Mouse (Mus musculus): Measurements from ENCODE around the gene Rfx2.

The Rfx2 gene

DNA sequence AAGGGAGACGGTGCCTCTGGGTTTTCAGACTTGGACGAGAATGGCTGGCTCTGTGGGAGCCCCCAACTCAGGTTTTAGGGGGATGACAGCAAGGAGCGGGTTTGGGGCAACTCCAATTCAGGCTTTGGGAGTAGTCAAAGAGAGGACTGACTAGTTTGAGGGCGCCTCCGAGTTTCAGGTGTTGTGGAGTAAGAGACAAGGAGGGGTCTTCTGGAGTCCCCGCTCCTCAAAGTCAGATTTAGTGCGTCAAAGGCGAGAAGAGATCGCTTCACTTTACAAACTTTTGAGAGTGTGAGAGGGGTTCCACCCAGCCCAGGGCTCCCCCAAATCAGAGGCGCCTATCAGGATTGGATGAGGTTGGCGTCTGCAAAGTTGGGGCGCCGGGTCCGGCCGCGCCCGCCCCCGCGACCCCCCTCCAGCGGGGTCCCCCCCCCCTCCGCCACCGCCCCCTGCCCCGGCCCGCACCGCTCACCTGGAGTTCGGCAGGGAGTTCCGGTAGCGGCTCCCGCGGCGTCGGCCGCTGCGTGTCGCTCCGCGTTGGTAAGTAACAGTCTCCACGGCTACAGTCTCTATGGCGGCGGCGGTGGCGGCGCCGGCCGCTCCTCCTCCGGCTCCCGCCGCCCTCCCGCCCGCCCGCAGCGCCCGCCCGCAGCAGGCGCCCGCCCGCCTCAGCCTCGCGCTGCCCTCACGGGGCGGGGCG is at the start of gene Rfx2:
Gene Rfx2 (minus strand): TSS at position 603 of the 700 bp plus-strand sequence.
- DNase-seq = peak; percentile 14 to 39

DNA sequence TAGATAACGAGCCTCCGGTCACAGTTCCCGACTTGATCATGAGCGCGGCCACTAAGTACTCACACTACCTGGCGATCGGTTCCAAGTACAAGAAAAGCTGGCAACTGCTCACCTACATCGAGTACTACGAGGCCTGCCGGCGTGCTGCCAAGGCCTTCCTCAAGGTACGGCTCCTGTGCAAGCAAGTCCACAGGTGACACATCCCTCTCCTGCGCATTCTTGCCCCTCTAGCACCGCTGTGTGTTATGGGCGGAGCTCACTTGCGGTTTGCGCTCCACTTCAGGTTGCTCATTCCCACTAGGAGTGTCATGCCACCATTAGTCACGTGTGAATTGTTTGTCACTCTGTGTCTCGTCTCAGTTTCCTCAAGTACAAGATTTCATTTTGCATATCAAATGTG is 46.6 kb upstream of the Rfx2 start:
- DNase-seq = no peak

DNA sequence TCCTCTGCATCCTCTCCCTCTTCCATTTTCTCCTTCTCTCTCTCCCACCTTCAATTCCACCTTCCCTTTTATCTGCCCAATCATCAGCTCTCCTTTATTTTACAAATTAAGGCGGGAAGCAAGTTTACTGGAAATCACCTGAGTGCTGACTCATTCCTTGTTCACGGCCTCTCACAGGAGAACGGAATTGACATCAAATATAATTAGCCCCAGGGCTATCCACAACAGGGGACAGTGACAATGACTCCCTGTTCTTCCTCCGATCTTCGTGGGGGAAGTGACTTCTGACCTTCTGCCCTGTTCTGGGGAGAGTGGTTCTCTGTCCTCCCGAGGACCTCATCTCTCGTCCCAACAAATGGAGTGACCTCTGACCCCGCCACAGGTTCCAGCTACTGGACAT is 46.2 kb upstream of the Rfx2 start:
- DNase-seq = no peak

DNA sequence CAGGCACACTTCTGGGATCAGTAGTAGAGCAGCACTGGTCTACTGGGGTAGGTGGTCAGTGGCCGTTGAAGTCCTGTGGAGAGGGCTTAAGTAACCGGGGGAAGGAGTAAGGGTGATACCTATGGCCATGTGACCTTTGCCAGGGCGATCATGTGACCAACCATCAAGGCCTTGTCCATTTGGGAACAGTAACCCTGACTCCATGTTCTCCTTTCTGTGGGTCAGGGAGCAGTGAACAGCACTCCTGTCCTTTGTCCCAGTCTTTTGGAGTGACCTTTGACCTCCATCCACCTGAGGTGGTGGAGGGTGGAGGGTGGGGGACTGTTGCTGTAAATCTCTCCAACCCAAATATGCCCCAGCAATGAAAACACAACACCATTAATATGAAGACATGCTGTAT is 45.7 kb upstream of the Rfx2 start:
- DNase-seq = no peak

DNA sequence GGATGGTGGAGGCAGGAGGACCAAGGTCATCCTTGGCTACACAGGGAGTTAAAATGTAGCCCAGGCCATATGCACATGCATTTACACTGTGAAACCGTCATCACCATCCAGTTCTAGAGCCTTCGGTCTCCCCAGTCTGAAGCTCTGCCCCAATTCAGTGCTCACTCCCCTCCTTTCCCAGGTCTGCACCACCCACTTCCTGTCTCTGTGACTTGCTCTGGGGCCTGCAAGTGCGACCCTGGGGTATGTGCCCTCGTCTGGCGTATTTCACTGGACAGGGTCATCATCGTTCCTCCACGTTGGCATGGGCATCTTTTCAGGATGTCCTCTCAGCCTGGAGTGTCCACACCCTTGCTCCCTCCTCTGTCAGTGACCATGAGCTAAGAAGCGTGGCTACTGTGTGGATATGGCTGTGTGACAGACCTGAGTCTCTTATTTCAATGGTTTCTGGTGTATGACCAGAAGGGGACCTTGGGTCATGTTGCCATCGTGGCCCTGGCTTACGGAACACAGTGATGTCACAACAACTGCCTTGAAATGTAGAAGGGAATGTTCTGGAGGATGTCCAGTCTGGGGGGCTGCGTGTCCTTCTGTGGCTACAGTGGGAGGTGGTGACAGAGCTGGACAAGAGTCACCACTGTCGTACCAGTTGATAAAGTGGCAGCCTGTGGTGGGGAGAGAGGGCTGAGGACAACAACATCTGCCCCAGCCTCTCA is 44.3 kb upstream of the Rfx2 start, which contains the start of gene 1700061G19Rik:
Gene 1700061G19Rik (plus strand): TSS at position 542 of the 716 bp plus-strand sequence.
- DNase-seq = no peak

DNA sequence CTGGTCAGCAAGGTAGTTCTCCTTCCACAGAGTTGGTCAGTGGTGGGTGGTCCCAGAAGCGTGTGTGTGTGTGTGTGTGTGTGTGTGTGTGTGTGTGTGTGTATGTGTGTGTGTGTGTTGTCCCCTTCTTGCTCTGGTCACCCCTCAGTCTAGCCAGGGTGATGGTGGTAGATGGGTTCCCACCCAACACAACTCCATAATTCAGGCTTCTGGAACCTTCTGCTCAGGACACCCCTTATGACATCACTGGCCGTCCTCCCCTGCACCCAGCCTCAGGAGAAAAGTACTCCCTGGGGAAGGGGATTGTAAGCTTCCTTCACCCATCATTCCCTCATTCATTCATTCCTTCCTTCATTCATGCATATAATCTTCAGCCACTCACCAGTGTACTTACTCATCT is 43.4 kb upstream of the Rfx2 start, which contains the start of gene Acsbg2:
Gene Acsbg2 (minus strand): TSS at position 211 of the 400 bp plus-strand sequence.
- no peak for DNase-seq

DNA sequence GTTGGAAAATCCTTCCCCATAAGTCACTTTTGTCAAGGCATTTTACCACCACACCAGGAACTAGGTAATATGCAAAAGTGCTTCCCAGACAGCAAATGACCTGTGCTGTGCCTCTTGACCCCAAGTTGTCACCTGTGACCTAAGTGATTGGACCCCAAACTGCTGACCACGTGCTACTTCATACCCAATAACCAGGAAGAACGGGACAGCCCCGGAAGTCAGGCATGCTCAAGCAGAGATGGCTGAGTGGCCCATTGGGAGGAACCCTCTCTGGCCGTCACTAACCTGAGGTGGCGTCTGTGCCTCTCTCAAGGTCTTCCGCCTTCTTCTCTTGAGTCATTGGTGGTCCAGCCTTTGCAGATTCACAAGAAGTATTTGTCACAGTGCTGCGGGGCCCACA is 41.7 kb upstream of the Rfx2 start:
- no peak for DNase-seq

DNA sequence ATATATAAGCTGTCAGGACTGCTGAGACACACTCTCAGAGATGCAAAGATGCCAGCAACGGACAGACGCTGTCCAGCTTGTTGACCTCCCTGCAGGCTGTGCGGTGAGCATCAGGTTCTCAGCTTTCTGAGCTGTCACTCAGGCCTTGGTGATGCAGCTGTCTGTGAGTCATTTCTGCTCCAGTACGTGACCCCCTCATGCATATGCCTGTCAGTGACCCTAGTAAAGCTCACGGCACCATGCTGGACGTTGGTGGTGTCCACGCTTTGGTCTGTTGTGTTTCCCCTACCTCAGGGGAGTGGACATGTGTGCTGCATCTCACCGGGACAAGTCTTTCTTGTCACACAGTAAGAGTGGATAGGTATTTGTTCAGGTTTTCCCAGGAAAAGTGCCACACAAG is 41.0 kb upstream of the Rfx2 start:
- no peak for DNase-seq

DNA sequence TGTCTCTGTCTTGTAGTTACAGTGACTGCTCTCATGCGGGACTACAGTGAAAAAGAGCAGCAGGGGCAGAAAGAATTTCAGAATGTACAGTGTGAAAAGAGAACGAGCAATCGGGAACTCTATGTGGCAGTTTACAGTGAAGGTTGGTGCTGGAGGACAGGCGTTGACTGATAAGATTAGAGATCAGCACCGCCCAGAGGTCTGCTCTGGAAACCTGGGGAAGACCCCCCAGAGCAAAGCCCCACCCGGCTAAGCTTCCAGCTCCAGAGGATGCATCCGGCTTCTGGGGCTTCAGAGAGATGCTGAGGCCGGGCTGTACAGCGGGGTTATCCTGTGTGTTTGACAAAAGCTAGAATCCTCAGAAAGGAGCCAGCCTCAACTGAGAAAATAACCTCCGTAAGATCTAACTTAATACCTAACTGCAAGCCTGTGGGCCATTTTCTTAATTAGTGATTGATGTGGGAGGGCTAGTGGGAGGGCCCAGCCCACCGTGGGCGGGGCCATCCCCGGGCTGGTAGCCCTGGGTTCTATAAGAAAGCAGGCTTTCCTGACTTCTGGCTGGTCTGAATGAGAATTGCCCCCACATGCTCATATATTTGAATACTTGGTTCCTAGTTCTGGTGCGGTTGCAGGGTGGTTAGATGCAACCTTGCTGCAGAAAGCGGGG is 39.6 kb upstream of the Rfx2 start:
- DNase-seq = no peak

DNA sequence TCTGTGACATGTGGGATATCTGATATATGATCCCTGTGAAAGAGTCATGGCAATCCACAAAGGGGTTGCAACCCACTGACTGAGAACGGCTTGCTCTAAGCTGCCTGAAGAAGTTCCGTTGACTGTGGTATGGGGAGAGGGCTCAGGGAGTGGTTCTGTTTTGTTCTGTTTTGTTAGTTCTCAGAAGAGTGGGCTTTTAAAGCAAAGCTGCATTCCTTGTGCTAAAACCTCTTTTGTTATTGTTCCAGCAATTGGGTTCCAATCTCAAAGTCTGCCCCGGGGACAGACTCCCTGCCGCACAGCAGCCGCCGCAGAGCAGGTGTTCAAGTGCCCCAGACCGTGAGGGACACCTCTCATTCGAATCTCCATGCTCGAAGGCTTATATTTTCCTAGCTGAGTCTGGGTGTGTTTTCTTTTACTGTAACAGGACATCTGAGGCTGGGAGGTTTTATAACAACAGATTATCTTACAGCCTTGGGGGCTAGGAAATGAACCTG is 38.7 kb upstream of the Rfx2 start:
- DNase-seq = no peak

DNA sequence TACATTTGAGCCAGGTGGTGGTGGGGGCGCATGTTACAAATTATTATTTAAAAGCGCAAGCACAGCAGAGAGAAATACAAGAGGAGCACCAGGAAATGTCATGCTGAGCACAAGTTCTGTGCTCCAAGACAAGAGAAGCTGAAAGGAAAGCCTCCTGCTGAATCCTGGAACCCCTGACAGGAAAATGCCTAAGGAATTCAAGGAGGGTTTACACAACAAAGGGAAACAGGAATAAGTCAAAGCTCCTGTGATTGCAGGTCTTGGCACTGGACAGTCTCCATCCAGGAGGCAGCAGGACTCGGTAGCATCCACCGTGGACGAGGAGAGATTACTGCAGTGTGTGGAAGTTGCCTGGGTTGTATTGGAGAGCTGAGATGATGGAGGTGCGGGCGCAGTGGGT is 35.3 kb upstream of the Rfx2 start:
- DNase-seq = no peak

DNA sequence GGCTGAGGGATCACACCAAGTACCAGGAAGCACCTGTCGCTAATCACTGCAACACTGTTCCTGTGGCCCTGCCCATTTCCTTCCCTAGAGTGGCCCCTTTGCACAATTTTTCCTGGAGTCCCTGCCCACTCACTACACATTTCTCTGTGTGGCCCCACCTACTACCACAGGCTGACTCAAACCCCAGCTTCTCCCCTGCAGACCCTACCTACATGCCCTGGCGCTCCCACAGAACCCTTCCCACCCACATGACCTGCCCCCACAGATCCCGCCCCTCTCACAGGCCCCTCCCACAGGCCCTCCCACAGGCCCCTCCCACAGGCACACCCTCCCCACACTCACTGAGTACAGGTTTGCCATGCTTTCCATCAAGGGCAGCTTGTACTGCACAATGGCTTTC is 30.4 kb upstream of the Rfx2 start:
- DNase-seq = no peak

DNA sequence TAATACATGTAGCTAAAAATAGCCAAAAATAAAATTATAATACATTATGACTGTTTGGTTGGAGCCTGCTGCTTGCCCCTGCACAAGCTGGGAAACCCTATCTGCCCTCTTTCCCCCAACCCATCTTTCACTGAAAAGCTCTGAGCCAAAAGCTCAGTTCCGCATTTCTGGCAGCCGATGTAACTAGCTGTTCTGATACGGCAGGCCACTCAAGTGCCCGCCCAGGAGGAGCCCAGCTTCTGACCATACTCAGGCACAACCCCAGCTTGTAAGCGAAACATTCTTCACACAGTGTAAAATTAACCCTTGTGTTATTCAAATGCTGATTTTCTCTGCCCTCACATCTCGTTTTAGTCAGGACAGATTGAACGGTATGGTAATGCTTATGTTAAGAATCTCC is 28.1 kb upstream of the Rfx2 start:
- DNase-seq = no peak

DNA sequence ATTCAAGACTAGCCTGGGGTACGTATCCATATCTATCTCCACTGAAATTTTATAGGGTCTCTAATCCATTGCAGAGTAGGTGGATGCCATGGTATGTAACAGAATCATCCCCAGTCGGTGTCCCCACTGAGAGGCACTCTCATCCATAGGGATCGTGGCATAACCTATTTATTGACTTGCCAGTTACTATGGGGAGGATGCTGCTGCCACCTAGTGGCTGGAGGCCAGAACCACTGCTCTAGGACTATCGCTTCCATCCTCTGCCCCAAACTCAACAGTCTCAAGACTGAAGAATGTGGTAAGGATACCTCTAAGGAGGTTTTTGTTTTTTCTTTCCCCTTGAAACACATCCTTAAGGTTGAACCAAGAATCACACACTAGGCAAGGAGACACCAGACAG is 27.4 kb upstream of the Rfx2 start:
- DNase-seq = peak; percentile 41 to 58

DNA sequence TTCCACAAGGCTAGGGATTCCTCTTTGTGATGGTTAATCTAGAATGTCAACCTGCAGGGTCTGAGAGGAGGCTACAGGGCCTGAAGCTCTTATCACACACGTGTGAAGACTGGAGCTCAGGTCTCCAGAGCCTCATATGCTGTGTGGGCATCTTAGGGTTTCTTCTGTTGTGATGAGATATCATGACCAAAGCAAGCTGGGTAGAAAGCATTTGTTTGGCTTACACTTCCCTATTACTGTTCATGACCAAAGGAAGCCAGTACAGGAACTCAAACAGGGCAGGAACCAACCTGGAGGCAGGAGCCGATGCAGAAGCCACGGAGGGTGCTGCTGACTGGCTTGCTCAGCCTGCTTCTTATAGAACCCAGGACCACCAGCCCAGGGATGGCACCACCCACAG is 24.6 kb upstream of the Rfx2 start:
- DNase-seq = no peak

DNA sequence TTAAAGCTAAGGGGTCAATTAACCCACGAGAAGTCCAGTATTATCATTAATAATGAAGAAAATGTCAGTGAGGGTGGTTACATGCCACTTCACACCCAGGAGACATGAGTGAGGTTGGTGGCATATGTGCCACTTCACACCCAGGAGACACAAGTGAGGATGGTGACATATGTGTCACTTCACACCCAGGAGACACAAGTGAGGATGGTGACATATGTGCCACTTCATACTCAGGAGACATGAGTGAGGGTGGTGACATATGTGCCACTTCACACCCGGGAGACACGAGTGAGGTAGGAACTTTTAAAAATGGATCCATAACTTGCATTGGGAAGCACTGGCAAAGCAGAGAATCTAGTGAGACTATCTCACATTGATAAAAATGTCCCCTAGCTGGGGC is 20.4 kb upstream of the Rfx2 start:
- no peak for DNase-seq

DNA sequence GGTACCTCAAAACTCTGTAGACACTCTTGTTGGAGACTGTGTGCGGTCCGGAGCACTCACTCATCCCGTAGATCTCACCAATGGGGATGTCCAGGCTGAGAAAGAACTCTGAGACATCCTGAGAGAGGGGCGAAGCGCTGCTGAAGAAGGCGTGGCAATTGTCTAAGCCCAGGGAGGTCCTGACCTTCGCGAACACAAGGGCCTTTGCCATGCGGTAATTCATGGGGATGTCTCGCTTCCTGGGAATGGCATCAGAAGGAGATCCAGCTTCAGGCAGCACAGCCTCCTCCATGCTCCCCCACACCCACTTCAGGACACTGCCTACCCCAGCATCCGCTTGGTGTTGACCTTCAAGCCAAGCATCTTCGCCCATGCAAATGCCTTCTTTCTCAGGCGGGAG is 18.9 kb upstream of the Rfx2 start:
- DNase-seq = no peak

DNA sequence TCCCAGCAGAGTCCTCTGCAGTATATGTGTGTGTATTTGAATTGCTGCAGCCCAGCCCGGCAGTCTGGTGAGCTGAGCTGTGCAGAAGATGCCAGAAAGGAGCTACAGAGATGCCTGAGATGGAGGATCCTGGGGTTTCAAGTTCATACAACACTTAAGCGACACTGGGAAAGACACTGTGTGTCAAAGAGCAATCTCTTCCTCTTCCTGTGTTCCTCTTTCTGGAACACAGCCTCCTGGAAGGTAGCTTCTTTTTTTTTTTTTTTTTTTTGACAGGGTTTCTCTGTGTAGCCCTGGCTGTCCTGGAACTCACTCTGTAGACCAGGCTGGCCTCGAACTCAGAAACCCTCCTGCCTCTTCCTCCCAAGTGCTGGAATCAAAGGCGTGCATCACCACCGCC is 18.0 kb upstream of the Rfx2 start:
- no peak for DNase-seq

DNA sequence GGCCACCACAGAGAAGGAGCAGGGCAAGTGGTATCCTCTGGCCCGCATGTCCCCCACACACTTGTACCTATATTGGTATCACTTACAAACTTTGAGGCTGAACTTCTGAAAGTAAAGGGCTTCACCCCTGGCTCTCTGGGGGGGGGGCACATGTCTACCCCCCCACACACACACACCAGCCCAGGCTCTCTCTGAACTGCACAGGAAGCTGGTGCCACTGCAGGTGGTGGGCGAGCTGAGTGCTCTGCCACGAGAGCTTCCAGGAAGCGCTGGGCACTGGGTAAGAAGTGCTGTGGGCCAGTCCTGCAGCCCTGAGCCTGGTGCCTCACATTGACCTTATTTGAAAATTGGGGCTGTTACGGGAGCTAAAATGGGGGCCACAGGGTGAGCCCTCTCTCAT is 12.9 kb upstream of the Rfx2 start:
- no peak for DNase-seq

DNA sequence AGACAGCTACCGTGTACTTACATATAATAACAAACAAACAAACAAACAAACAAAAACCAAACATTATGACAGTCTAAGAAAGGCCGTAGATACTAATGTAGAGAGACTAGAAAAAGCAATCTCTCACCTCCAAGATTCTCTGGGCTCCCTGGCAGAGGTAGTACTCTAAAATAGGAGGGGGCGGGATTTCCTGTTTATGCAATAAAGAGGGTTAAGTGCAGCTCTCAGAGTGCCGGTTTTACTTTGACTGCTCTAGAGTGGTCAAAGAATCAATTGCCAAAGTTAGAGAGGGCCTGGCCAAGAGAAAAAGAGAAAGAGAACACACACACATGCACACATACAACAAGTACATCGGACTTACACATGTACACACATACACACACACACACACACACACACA is 11.4 kb upstream of the Rfx2 start:
- DNase-seq = no peak

DNA sequence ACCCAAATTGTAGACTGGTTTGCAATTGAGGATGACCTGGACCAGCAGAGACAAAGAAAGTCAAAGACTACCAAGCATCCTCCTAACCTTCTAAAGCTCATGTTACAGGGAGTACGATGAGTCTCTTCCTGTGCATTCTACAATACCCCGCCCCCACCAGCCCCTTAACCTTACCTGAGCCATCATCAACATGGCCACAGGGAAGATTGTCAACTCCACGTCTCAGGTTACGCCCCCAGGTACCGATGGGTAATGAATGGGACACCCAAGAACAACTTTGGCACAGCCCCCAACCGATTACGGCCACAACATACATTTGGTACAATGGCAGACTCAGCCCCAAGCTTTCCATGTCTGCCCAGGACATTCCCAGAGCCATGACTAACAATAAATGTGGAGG is 9.7 kb upstream of the Rfx2 start:
- no peak for DNase-seq

DNA sequence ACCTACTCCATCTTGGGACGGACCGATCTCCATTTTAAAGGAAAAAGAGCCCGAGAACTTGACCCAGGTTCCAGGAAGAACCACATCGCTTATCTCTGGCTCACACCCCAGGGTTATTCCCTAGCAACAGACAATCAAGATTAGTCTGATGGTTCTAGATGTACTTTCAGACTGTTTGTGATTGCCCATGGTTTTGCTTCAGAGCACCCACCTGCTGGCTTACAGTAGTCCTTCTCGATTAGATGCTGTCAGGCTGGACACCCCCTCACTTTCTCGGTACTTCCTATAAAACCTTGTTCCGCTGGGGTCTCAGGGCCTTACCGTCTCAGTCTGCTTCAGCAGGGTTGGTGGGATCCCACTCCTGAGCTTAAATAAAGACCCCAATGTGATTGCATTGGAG is 5.5 kb upstream of the Rfx2 start:
- no peak for DNase-seq

DNA sequence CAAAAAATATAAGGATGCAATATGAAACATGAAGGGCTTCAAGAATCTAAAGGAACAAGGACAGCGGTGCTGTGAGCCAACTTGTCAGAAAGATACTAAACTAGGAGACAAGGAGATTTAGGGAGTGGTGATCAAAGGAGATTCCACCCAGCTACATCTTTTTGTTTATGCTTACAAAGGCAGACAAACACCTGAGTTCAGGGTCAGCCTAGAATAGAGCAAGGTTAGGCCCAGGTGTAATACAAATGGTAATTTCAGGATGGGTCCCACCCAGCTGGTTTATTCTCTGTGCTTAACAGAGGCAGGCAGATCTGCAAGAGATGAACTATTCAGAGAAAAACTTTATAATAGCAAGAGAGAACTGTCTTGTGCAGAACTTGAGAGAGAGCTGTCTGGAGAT is 2.6 kb upstream of the Rfx2 start:
- DNase-seq = no peak

DNA sequence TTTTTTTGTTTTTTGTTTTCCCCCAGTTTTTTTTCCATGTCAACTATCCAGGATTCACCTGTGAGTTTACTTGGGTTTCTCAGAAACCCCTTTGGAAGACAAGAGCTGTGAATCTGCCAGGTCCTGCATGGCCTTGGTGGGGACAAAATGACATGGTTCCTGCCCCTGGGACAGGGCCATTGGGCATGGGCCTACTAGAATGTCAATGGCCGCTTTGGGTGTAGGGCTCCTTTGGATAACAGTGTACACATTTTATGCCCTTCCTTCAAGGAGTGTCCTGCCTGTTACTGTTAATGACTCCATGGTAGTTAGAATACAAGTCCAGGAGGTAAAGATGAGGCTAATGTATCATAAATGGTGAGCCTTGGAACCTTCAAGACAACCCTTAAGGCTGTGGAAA is 2.1 kb upstream of the Rfx2 start:
- no peak for DNase-seq

Measured in cerebellum, adult 18-20 months (tissue).